Mouse (Mus musculus) forebrain, postnatal 0 days (tissue): ENCODE data around the gene Mcm9. TPM values are rescaled to one million over a fixed set of nuclear protein-coding genes. Genes with fewer than 3 reads are reported as not detected.
"Not testable (repeated sequence)": the region's sequence is repeated elsewhere in the genome, so short reads cannot be mapped to it uniquely, and the experiment has no call there.

Experiments used
- ATAC-seq: fragments of 200-750 bp; cut with Nextera tagmentation; 2 replicates; pipeline ENCODE4 v1.8.0; 2017; ENCODE audit warnings: mild to moderate bottlenecking, moderate library complexity
- DNase-seq: peaks from one replicate; pipeline ENCODE4 v3.0.0-alpha.2; 2015
- H3K27ac ChIP-seq: fragments of 300-500 bp; sonication (generic); 2 replicates; pipeline ENCODE4 v1.5.1; 2014; ENCODE audit warnings: low read depth, mild to moderate bottlenecking, antibody characterized with exemption, low read length, moderate library complexity, mixed read lengths
- H3K27me3 ChIP-seq: fragments of 300-500 bp; sonication (generic); 2 replicates; pipeline ENCODE4 v1.6.1; 2014; ENCODE audit warnings: mild to moderate bottlenecking, low read length, mixed read lengths; ENCODE audit not compliant: insufficient read depth
- H3K36me3 ChIP-seq: fragments of 300-500 bp; sonication (generic); 2 replicates; pipeline ENCODE4 v1.6.1; 2014; ENCODE audit warnings: mild to moderate bottlenecking, moderate library complexity; ENCODE audit not compliant: insufficient read depth
- H3K4me1 ChIP-seq: fragments of 300-500 bp; sonication (generic); 2 replicates; pipeline ENCODE4 v1.6.1; 2014; ENCODE audit warnings: antibody characterized with exemption; ENCODE audit not compliant: insufficient read depth
- H3K4me2 ChIP-seq: fragments of 300-500 bp; sonication (generic); 2 replicates; pipeline ENCODE4 v1.6.1; 2014; ENCODE audit warnings: low read depth, mild to moderate bottlenecking, moderate library complexity
- H3K4me3 ChIP-seq: fragments of 300-500 bp; sonication (generic); 2 replicates; pipeline ENCODE4 v1.5.1; 2014; ENCODE audit warnings: low read depth, low read length, mixed read lengths
- H3K9ac ChIP-seq: fragments of 300-500 bp; sonication (generic); 2 replicates; pipeline ENCODE4 v1.6.1; 2014; ENCODE audit warnings: mild to moderate bottlenecking
- H3K9me3 ChIP-seq: fragments of 300-500 bp; sonication (generic); 2 replicates; pipeline ENCODE4 v1.6.1; 2016; ENCODE audit warnings: low read length
- CTCF ChIP-seq: sonication (generic); IDR thresholded peaks from 2 replicates; pipeline ENCODE4 v1.5.1; 2016; ENCODE audit warnings: antibody characterized with exemption, control low read depth, low read depth
- WGBS: fragments of 180-500 bp; shearing (Covaris S2); extraction: QIAGEN DNeasy Blood & Tissue Kit; methylation state at CpG from one replicate; pipeline ENCODE4 v1.1.7; 2014; 5-methylcytosine and 5-hydroxymethylcytosine counted together
- polyA plus RNA-seq: library from polyadenylated mRNA; unstranded; fragments of >200 nt; fragmentation: Nextera tagmentation; extraction: Ambion mirVana; gene quantifications from 2 replicates; pipeline ENCODE4 v1.2.1, GENCODE M21; 2015
- total RNA-seq: library from RNA; depleted of rRNA; stranded (reverse); fragments of >200 nt; gene quantifications from 2 replicates; pipeline ENCODE4 v1.2.3, GENCODE M21; 2014; rRNA removed

Mcm9 gene
- 4.5 and 6.0 TPM in 2 replicates for total RNA-seq
- 4.8 and 5.4 TPM in 2 replicates for polyA plus RNA-seq

- WGBS = 56% methylated on average over 10 of the region's 10 CpGs
- not testable (repeated sequence) for H3K9me3 ChIP-seq, H3K36me3 ChIP-seq, DNase-seq, H3K4me1 ChIP-seq, ATAC-seq, H3K27me3 ChIP-seq
- Histone ChIP-seq H3K4me2 (peak within 1 kb of the TSS; percentile 53), H3K27ac (peak within 1 kb of the TSS; percentile 85), H3K9ac (peak within 1 kb of the TSS; percentile 62), H3K4me3 (peak within 1 kb of the TSS; percentile 93)
These were observed at the start of gene Mcm9 for GRCm38 (mm10) chr10:53630339-53630738. TSS of gene Mcm9 (minus strand) at chr10:53630439.

DNA sequence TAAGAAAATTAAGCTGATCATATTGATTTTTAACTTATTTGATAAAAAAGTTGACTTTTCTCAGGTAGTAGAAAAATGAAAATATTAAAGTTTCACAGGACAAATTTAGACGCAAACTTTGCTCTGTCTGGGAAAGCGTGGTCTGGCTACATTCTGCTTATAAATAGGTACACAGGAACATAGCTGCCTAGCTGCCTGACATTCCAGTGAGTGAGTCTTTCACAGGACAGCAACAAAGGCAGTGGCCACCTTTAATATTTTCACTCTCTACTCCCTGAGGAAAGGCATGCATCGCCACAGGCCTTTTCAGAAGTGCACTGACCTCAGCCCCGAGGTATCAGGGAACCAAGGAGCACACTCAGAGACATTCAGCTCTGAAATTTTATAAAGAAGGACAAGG, 31.5 kb upstream of the Mcm9 start:
- H3K36me3 ChIP-seq = no peaks in the 10 kb centered on the region
- no peak for DNase-seq
- H3K4me2 ChIP-seq = no peak overlapping the region
- H3K9ac ChIP-seq = no peak overlapping the region
- no peak overlapping the region for H3K4me3 ChIP-seq
- no peaks in the 10 kb centered on the region for H3K4me1 ChIP-seq
- no peaks in the 10 kb centered on the region for H3K27me3 ChIP-seq
- no peaks in the 10 kb centered on the region for H3K9me3 ChIP-seq
- WGBS = 77% methylated on average over 4 of the region's 4 CpGs
- no peak for TF ChIP-seq CTCF
- no peak for ATAC-seq
- H3K27ac ChIP-seq = no peak overlapping the region

- H3K9ac ChIP-seq, ATAC-seq: not testable (repeated sequence)
- 81% methylated on average over 5 of the region's 5 CpGs for WGBS
These were observed 24.0 kb upstream of the Mcm9 start for GRCm38 (mm10) chr10:53654239-53654638.

GRCm38 (mm10) chr10:53650683-53651082, 20.4 kb upstream of the Mcm9 start:
- ATAC-seq = no peak

More at GRCm38 (mm10) chr10:53654239-53654638, 24.0 kb upstream of the Mcm9 start:
- not testable (repeated sequence) for DNase-seq, H3K27me3 ChIP-seq, H3K27ac ChIP-seq, H3K4me3 ChIP-seq, H3K9me3 ChIP-seq, H3K4me2 ChIP-seq, H3K4me1 ChIP-seq, H3K36me3 ChIP-seq

GRCm38 (mm10) chr10:53641507-53641906, 11.3 kb upstream of the Mcm9 start:
- peak; percentile 88 for ATAC-seq
- H3K4me2 ChIP-seq = no peak overlapping the region
- H3K36me3 ChIP-seq = no peaks in the 10 kb centered on the region
- TF ChIP-seq CTCF = peak; percentile 90
- DNase-seq = peak; percentile 75
- H3K4me1 ChIP-seq = no peaks in the 10 kb centered on the region
- no peaks in the 10 kb centered on the region for H3K9me3 ChIP-seq
- H3K27ac ChIP-seq = no peak overlapping the region
- no peaks in the 10 kb centered on the region for H3K27me3 ChIP-seq
- no peak overlapping the region for H3K4me3 ChIP-seq
- no peak overlapping the region for H3K9ac ChIP-seq

More at GRCm38 (mm10) chr10:53650683-53651082, 20.4 kb upstream of the Mcm9 start:
- Histone ChIP-seq H3K4me3 (no peak overlapping the region), H3K4me1 (no peaks in the 10 kb centered on the region), H3K36me3 (no peaks in the 10 kb centered on the region), H3K27ac (no peak overlapping the region), H3K4me2 (no peak overlapping the region), H3K9me3 (no peaks in the 10 kb centered on the region), H3K27me3 (no peaks in the 10 kb centered on the region), H3K9ac (no peak overlapping the region)
- DNase-seq = no peak
- TF ChIP-seq CTCF = no peak
- WGBS = 82% methylated on average over 2 of the region's 2 CpGs

DNA sequence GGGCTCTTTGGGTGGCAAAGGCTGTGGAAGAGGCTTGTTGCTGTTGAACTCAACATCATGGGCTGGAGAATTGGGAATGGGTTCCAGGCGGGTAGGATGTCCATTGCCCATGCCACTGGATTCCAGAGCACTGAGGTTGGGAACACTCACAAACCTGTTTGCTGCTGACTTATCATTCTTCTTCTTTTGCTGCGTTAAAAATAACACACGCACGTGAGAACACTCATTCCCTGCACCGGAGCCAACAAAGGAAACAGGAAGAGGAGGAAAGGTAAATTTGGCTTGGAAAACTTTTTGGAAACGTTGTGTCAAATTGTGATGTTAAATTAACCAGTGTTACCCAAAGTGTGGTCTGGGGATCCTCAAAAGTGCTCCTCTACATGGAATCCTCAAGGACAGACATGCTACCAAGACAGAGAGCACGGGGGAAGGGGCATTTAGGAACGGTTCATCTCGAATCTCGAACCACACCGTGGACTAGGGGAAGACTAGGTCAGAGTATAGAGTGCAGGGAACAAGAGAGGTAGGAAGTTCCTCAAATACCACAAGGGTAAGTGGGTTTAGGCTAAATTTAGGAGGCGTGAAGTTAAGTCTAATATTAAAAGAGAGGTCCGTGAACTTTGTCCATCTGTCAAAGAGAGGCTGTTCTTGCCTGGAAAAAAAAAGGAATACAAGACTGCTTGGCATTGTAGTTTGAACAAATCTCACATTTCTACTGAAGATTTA, 5.2 kb upstream of the Mcm9 start:
- Histone ChIP-seq H3K27ac (no peak overlapping the region), H3K9ac (no peak overlapping the region), H3K4me2 (no peak overlapping the region), H3K27me3 (no peaks in the 10 kb centered on the region), H3K36me3 (no peaks in the 10 kb centered on the region), H3K9me3 (no peaks in the 10 kb centered on the region), H3K4me1 (no peaks in the 10 kb centered on the region), H3K4me3 (no peak overlapping the region)
- WGBS = 89% methylated on average over 13 of the region's 13 CpGs
- no peak for DNase-seq
- no peak for TF ChIP-seq CTCF
- no peak for ATAC-seq

DNA sequence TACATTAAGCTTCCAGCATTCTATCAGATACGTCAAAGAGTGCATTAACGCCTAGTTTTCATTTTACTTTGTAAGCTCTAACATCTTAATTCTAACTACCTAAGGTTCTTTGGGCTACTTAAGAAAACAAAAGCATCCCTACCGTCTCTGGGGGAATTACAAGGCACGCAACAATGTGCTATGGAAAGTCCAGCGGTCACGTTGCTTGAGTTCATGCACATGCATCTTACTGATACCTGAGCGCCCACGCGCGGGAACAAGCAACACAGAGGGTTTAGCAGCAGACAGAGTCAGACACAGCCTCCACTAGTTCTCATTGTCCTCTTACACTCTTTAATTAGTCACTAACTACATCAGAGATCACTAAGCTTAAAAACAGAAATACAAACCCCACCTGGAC, 3.9 kb upstream of the Mcm9 start:
- DNase-seq = no peak
- no peaks in the 10 kb centered on the region for H3K36me3 ChIP-seq
- H3K27me3 ChIP-seq = no peaks in the 10 kb centered on the region
- H3K4me3 ChIP-seq = no peak overlapping the region
- WGBS = 70% methylated on average over 10 of the region's 10 CpGs
- H3K4me2 ChIP-seq = no peak overlapping the region
- no peak overlapping the region for H3K27ac ChIP-seq
- H3K4me1 ChIP-seq = no peaks in the 10 kb centered on the region
- H3K9ac ChIP-seq = no peak overlapping the region
- no peaks in the 10 kb centered on the region for H3K9me3 ChIP-seq
- TF ChIP-seq CTCF = no peak
- no peak for ATAC-seq
